Mouse (Mus musculus) liver, embryonic 11.5 days (tissue): ENCODE measurements around the gene Sfrp5. TPM values are rescaled to one million over a fixed set of nuclear protein-coding genes. Genes with fewer than 3 reads are reported as not detected.
A peak's percentile ranks its signal among the peaks of the same experiment; 100 is the strongest.

Experiments used
- ATAC-seq: fragments of 200-750 bp; cut with Nextera tagmentation; replicated peaks from 2 replicates; pipeline ENCODE4 v1.8.0; 2017; ENCODE audit warnings: moderate number of reproducible peaks, mild to moderate bottlenecking, moderate TSS enrichment, moderate library complexity; ENCODE audit not compliant: low FRiP score
- DNase-seq: peaks from one replicate; pipeline ENCODE4 v3.0.0-alpha.2; 2017; ENCODE audit warnings: low spot score
- H3K27ac ChIP-seq: fragments of 300-500 bp; sonication (generic); 2 replicates; pipeline ENCODE4 v1.5.1; 2014; ENCODE audit warnings: mild to moderate bottlenecking, low read depth, low read length, control low read depth
- H3K27me3 ChIP-seq: fragments of 300-500 bp; sonication (generic); replicated peaks from 2 replicates; pipeline ENCODE4 v1.6.1; 2014; ENCODE audit warnings: low read length, mixed read lengths; ENCODE audit not compliant: control insufficient read depth, insufficient read depth
- H3K36me3 ChIP-seq: fragments of 300-500 bp; sonication (generic); 2 replicates; pipeline ENCODE4 v1.6.1; 2014; ENCODE audit warnings: mild to moderate bottlenecking, low read length, moderate library complexity, mixed read lengths; ENCODE audit not compliant: control insufficient read depth, insufficient read depth
- H3K4me1 ChIP-seq: fragments of 300-500 bp; sonication (generic); replicated peaks from 2 replicates; pipeline ENCODE4 v1.6.1; 2014; ENCODE audit warnings: low read length, mixed read lengths; ENCODE audit not compliant: control insufficient read depth, insufficient read depth
- H3K4me2 ChIP-seq: fragments of 300-500 bp; sonication (generic); 2 replicates; pipeline ENCODE4 v1.6.1; 2014; ENCODE audit warnings: mild to moderate bottlenecking, control low read depth, moderate library complexity
- H3K4me3 ChIP-seq: fragments of 300-500 bp; sonication (generic); 2 replicates; pipeline ENCODE4 v1.5.1; 2014; ENCODE audit warnings: low read depth, low read length, control low read depth
- H3K9ac ChIP-seq: fragments of 300-500 bp; sonication (generic); 2 replicates; pipeline ENCODE4 v1.6.1; 2014; ENCODE audit warnings: low read depth, low read length, control low read depth
- H3K9me3 ChIP-seq: fragments of 300-500 bp; sonication (generic); 2 replicates; pipeline ENCODE4 v1.6.1; 2016; ENCODE audit warnings: low read length, inconsistent platforms, mixed read lengths; ENCODE audit not compliant: control insufficient read depth
- WGBS: fragments of 180-500 bp; shearing (Covaris S2); extraction: QIAGEN DNeasy Blood & Tissue Kit; methylation state at CpG from one replicate; pipeline ENCODE4 v1.1.7; 2014; 5-methylcytosine and 5-hydroxymethylcytosine counted together
- polyA plus RNA-seq: library from polyadenylated mRNA; unstranded; fragments of >200 nt; fragmentation: Nextera tagmentation; extraction: Ambion mirVana; gene quantifications from 2 replicates; pipeline ENCODE4 v1.2.1, GENCODE M21; 2014

Sfrp5 gene
- polyA plus RNA-seq, 1 experiment from 2014 or later, result 3.5 TPM

GRCm38 (mm10) chr19:42167489-42167888 is 34.6 kb downstream of the Sfrp5 start:
- 62% methylated on average over 9 of the region's 9 CpGs for WGBS
- Histone ChIP-seq H3K27me3 (0 out of 2 replicates have a peak, but pooled peaks cover 8% of the 10 kb centered on the region), H3K4me3 (no peak overlapping the region), H3K4me2 (no peak overlapping the region), H3K27ac (no peak overlapping the region), H3K4me1 (peaks cover 4% of the 10 kb centered on the region), H3K9me3 (no peaks in the 10 kb centered on the region), H3K9ac (no peak overlapping the region), H3K36me3 (no peaks in the 10 kb centered on the region)
- DNase-seq (no peak), ATAC-seq (no peak)

GRCm38 (mm10) chr19:42166766-42167165 is 35.3 kb downstream of the Sfrp5 start:
- Histone ChIP-seq H3K36me3 (no peaks in the 10 kb centered on the region), H3K27me3 (0 out of 2 replicates have a peak, but pooled peaks cover 8% of the 10 kb centered on the region), H3K4me3 (no peak overlapping the region), H3K9ac (no peak overlapping the region), H3K4me1 (peaks cover 4% of the 10 kb centered on the region), H3K9me3 (no peaks in the 10 kb centered on the region), H3K27ac (no peak overlapping the region), H3K4me2 (no peak overlapping the region)
- 56% methylated on average over 3 of the region's 3 CpGs for WGBS
- DNase-seq, result no peak
- ATAC-seq, result no peak

DNA sequence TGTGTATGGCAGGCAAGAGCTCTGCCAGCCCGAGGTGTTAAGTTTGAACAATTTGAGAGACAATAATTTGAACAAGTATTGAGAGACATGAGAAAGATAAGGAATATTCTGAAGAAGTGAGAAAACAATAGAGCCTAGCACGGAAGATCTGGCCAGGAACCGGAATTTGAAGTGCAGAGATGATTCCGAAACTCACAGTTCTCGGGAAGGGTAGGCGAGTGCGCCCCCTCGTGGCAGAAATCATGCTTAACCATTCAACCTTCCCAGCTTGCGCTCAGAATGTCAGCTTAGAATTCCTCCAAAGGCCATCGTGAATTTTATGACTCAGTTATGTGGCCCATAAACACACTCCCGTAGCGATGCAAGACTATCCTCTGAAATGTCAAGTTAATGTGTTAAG is 35.9 kb downstream of the Sfrp5 start:
- ATAC-seq, result no peak
- Histone ChIP-seq H3K4me1 (peaks cover 4% of the 10 kb centered on the region), H3K36me3 (no peaks in the 10 kb centered on the region), H3K4me2 (peak overlapping the region; percentile 39; the same call in 1 of the 2 replicates), H3K4me3 (no peak overlapping the region), H3K9me3 (no peaks in the 10 kb centered on the region), H3K27ac (no peak overlapping the region), H3K27me3 (0 out of 2 replicates have a peak, but pooled peaks cover 8% of the 10 kb centered on the region), H3K9ac (no peak overlapping the region)
- DNase-seq, result peak; percentile 82
- WGBS, result 2% methylated on average over 12 of the region's 12 CpGs

- DNase-seq (no peak), ATAC-seq (no peak)
- H3K4me2 ChIP-seq, result no peak overlapping the region
- no peak overlapping the region for H3K4me3 ChIP-seq
- H3K9me3 ChIP-seq, result no peaks in the 10 kb centered on the region
- H3K4me1 ChIP-seq, result peaks cover under 1% of the 10 kb centered on the region
- no peak overlapping the region for H3K27ac ChIP-seq
- H3K27me3 ChIP-seq, result 0 out of 2 replicates have a peak, but pooled peaks cover 8% of the 10 kb centered on the region
- no peaks in the 10 kb centered on the region for H3K36me3 ChIP-seq
- H3K9ac ChIP-seq, result no peak overlapping the region
- 52% methylated on average over 7 of the region's 7 CpGs for WGBS
These were observed 37.9 kb downstream of the Sfrp5 start for GRCm38 (mm10) chr19:42164188-42164587.

- H3K9ac ChIP-seq, result no peak within 1 kb of the TSS
- DNase-seq, result no peak
- no peak within 1 kb of the TSS for H3K27ac ChIP-seq
- ATAC-seq, result no peak
- no peak within 1 kb of the TSS for H3K4me3 ChIP-seq
- H3K4me1 ChIP-seq, result peaks cover 5% of the 10 kb centered on the region
- no peaks in the 10 kb centered on the region for H3K36me3 ChIP-seq
- H3K9me3 ChIP-seq, result no peaks in the 10 kb centered on the region
- WGBS, result 58% methylated on average over 5 of the region's 5 CpGs
- no peak within 1 kb of the TSS for H3K4me2 ChIP-seq
- H3K27me3 ChIP-seq, result 0 out of 2 replicates have a peak, but pooled peaks cover 7% of the 10 kb centered on the region
These were observed 38.3 kb downstream of the Sfrp5 start, which contains the start of gene Zfyve27 for GRCm38 (mm10) chr19:42163764-42164163. TSS of gene Zfyve27 (plus strand) at chr19:42163951.

GRCm38 (mm10) chr19:42158246-42159017 is 43.6 kb downstream of the Sfrp5 start:
- peaks cover 17% of the 10 kb centered on the region for H3K4me1 ChIP-seq
- ATAC-seq (peak; percentile 57), DNase-seq (no peak)
- H3K36me3 ChIP-seq, result no peaks in the 10 kb centered on the region
- no peak overlapping the region for H3K27ac ChIP-seq
- WGBS, result 23% methylated on average over 13 of the region's 13 CpGs
- H3K4me2 ChIP-seq, result peak overlapping the region; percentile 48
- H3K4me3 ChIP-seq, result no peak overlapping the region
- H3K9ac ChIP-seq, result no peak overlapping the region
- no peaks in the 10 kb centered on the region for H3K9me3 ChIP-seq
- no peaks in the 10 kb centered on the region for H3K27me3 ChIP-seq

DNA sequence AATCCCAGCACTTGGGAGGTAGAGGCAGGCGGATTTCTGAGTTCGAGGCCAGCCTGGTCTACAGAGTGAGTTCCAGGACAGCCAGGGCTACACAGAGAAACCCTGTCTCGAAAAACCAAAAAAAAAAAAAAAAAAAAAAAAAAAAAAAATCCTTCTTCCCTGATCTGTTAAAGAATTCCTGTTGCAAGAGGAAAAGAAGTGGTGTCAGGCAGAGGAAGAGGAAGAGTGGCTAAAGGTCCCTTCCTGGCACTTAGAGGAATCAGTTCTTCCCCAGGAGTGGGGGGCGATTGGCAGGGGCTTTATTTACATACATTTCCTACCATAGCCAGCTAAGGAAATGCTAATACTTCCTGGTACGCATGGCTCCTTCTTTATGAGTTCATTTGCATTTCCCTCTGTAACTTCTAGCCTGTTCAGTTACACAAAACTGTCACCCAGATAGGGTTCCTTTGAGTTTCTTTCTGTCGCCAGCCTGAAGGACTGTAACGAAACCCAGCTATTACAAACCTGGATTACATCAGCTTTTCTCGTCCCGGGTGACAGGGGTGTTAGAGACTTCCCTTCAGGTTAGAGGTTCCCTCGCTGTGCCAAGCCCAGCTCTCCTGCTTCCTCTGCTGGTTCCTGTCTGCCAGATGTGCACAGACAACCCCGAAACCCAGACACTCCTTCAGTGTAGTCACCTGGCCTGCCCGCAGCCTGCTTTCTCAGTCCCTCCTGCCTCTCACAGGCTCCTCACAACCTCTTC is 44.4 kb downstream of the Sfrp5 start:
- Histone ChIP-seq H3K36me3 (no peaks in the 10 kb centered on the region), H3K9ac (no peak overlapping the region), H3K4me3 (no peak overlapping the region), H3K4me2 (no peak overlapping the region; the same call in 1 of the 2 replicates), H3K27ac (no peak overlapping the region), H3K27me3 (no peaks in the 10 kb centered on the region), H3K4me1 (peaks cover 17% of the 10 kb centered on the region), H3K9me3 (no peaks in the 10 kb centered on the region)
- DNase-seq (no peak), ATAC-seq (no peak)
- WGBS, result 39% methylated on average over 12 of the region's 12 CpGs

DNA sequence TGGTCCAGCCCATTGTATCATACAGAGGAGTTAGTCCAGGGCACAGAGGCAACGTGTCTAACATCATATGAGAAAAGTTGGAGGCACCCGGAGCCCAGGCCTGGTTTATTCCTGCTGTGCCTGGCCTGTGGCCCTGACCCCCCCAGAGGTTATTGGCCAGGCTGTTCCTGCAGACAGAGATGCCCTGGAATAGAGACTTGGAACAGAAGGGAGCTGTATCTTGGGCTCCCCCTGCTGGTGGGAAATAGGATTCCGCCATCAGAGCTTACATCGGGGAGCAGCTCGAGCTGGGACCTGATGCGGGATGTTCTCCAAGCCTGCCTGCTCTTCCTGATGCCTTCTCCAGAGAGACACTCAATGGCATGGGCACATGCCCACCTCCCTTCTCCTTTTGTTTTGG is 50.1 kb downstream of the Sfrp5 start:
- Histone ChIP-seq H3K4me2 (no peak overlapping the region), H3K27me3 (peaks cover 17% of the 10 kb centered on the region), H3K27ac (no peak overlapping the region), H3K4me3 (no peak overlapping the region), H3K4me1 (peaks cover 15% of the 10 kb centered on the region), H3K9ac (no peak overlapping the region), H3K9me3 (no peaks in the 10 kb centered on the region), H3K36me3 (no peaks in the 10 kb centered on the region)
- ATAC-seq, result 0 out of 2 replicates have a peak, but pooled peaks have one; percentile 22
- 12% methylated on average over 6 of the region's 6 CpGs for WGBS
- peak; percentile 75 for DNase-seq
